Mouse (Mus musculus) limb, embryonic 12.5 days (tissue): ENCODE measurements around the gene Hdac11. TPM values are rescaled to one million over a fixed set of nuclear protein-coding genes. Genes with fewer than 3 reads are reported as not detected.
A peak's percentile ranks its signal among the peaks of the same experiment; 100 is the strongest.

Experiments
- ATAC-seq: fragments of 200-750 bp; cut with Nextera tagmentation; 2 replicates; pipeline ENCODE4 v1.8.0; 2017; ENCODE audit warnings: low read depth, moderate TSS enrichment; ENCODE audit not compliant: insufficient number of reproducible peaks, insufficient read depth, low FRiP score, low TSS enrichment
- H3K27ac ChIP-seq: fragments of 300-500 bp; sonication (generic); 2 replicates; pipeline ENCODE4 v1.5.1; 2016; ENCODE audit warnings: mild to moderate bottlenecking, moderate library complexity
- H3K27me3 ChIP-seq: fragments of 300-500 bp; sonication (generic); 2 replicates; pipeline ENCODE4 v1.6.1; 2016; ENCODE audit warnings: mild to moderate bottlenecking, moderate library complexity
- H3K36me3 ChIP-seq: fragments of 300-500 bp; sonication (generic); 2 replicates; pipeline ENCODE4 v1.6.1; 2016; ENCODE audit warnings: mild to moderate bottlenecking, moderate library complexity
- H3K4me1 ChIP-seq: fragments of 300-500 bp; sonication (generic); replicated peaks from 2 replicates; pipeline ENCODE4 v1.6.1; 2016
- H3K4me2 ChIP-seq: fragments of 300-500 bp; sonication (generic); 2 replicates; pipeline ENCODE4 v1.6.1; 2016; ENCODE audit warnings: mild to moderate bottlenecking, moderate library complexity
- H3K4me3 ChIP-seq: fragments of 300-500 bp; sonication (generic); replicated peaks from 2 replicates; pipeline ENCODE4 v1.5.1; 2016; ENCODE audit warnings: mild to moderate bottlenecking
- H3K9ac ChIP-seq: fragments of 300-500 bp; sonication (generic); replicated peaks from 2 replicates; pipeline ENCODE4 v1.6.1; 2016; ENCODE audit warnings: mild to moderate bottlenecking, moderate library complexity
- H3K9me3 ChIP-seq: fragments of 300-500 bp; sonication (generic); 2 replicates; pipeline ENCODE4 v1.6.1; 2016; ENCODE audit warnings: mild to moderate bottlenecking, moderate library complexity
- WGBS: fragments of 180-500 bp; shearing (Covaris S2); methylation state at CpG from one replicate; pipeline ENCODE4 v1.1.7; 2016; 5-methylcytosine and 5-hydroxymethylcytosine counted together
- polyA plus RNA-seq: library from polyadenylated mRNA; unstranded; fragments of >200 nt; fragmentation: Nextera tagmentation; extraction: Ambion mirVana; gene quantifications from 2 replicates; pipeline ENCODE4 v1.2.1, GENCODE M21; 2016

The Hdac11 gene
- polyA plus RNA-seq, 1 experiment from 2014 or later, result 16.9 TPM

- ATAC-seq, result no peak; the same call in 1 of the 2 replicates
- no peak overlapping the region for H3K27ac ChIP-seq
- peaks cover 11% of the 10 kb centered on the region for H3K4me1 ChIP-seq
- no peaks in the 10 kb centered on the region for H3K27me3 ChIP-seq
- no peaks in the 10 kb centered on the region for H3K9me3 ChIP-seq
- no peak overlapping the region for H3K9ac ChIP-seq
- no peak overlapping the region for H3K4me3 ChIP-seq
- H3K36me3 ChIP-seq, result no peaks in the 10 kb centered on the region
- 63% methylated on average over 4 of the region's 4 CpGs for WGBS
- H3K4me2 ChIP-seq, result no peak overlapping the region
Measured at GRCm38 (mm10) chr6:91186161-91186931, 29.9 kb downstream of the Hdac11 start.

DNA sequence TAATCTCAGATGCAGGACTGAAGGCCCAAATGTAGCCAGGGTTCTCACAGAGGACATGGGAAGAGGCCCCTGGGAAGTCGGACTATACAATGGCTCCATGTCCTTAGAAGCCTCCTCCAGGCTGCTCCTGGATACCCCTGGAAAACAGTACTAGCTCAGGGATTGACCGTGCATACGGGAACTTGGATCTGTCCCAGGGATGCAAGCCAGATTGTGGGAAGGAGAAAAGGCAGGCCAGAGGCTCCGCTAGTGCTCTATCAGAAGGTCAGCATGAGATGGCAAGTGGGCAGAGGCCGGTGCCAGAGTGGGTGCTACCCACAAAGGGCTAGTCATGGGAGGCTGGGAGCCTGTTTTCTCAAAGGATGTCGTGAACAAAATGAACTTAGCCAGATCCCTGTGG is 30.5 kb downstream of the Hdac11 start:
- no peaks in the 10 kb centered on the region for H3K9me3 ChIP-seq
- ATAC-seq, result no peak
- H3K27ac ChIP-seq, result no peak overlapping the region
- H3K9ac ChIP-seq, result no peak overlapping the region; the same call in 1 of the 2 replicates
- no peaks in the 10 kb centered on the region for H3K36me3 ChIP-seq
- no peak overlapping the region for H3K4me2 ChIP-seq
- H3K27me3 ChIP-seq, result no peaks in the 10 kb centered on the region
- 86% methylated on average over 6 of the region's 6 CpGs for WGBS
- H3K4me1 ChIP-seq, result peaks cover 5% of the 10 kb centered on the region
- H3K4me3 ChIP-seq, result no peak overlapping the region

- H3K27me3 ChIP-seq, result no peaks in the 10 kb centered on the region
- ATAC-seq, result no peak
- no peaks in the 10 kb centered on the region for H3K9me3 ChIP-seq
- no peak overlapping the region for H3K9ac ChIP-seq
- H3K4me3 ChIP-seq, result no peak overlapping the region
- H3K27ac ChIP-seq, result no peak overlapping the region
- no peaks in the 10 kb centered on the region for H3K36me3 ChIP-seq
- H3K4me2 ChIP-seq, result no peak overlapping the region
- 70% methylated on average over 3 of the region's 3 CpGs for WGBS
- 0 out of 2 replicates have a peak, but pooled peaks cover 4% of the 10 kb centered on the region for H3K4me1 ChIP-seq
Measured at GRCm38 (mm10) chr6:91187871-91188270, 31.4 kb downstream of the Hdac11 start.

GRCm38 (mm10) chr6:91189971-91190370 is 33.5 kb downstream of the Hdac11 start:
- no peak overlapping the region for H3K4me2 ChIP-seq
- no peak overlapping the region for H3K4me3 ChIP-seq
- no peaks in the 10 kb centered on the region for H3K9me3 ChIP-seq
- H3K36me3 ChIP-seq, result no peaks in the 10 kb centered on the region
- 90% methylated on average over 6 of the region's 6 CpGs for WGBS
- H3K4me1 ChIP-seq, result 0 out of 2 replicates have a peak, but pooled peaks cover 4% of the 10 kb centered on the region
- no peak overlapping the region for H3K9ac ChIP-seq
- H3K27me3 ChIP-seq, result no peaks in the 10 kb centered on the region
- ATAC-seq, result no peak
- no peak overlapping the region for H3K27ac ChIP-seq

GRCm38 (mm10) chr6:91191465-91191864 is 35.0 kb downstream of the Hdac11 start:
- Histone ChIP-seq H3K9ac (no peak overlapping the region), H3K4me3 (no peak overlapping the region), H3K4me1 (0 out of 2 replicates have a peak, but pooled peaks cover 8% of the 10 kb centered on the region), H3K36me3 (no peaks in the 10 kb centered on the region), H3K27me3 (no peaks in the 10 kb centered on the region), H3K4me2 (no peak overlapping the region), H3K9me3 (no peaks in the 10 kb centered on the region), H3K27ac (no peak overlapping the region)
- no peak for ATAC-seq
- 50% methylated on average over 2 of the region's 2 CpGs for WGBS

DNA sequence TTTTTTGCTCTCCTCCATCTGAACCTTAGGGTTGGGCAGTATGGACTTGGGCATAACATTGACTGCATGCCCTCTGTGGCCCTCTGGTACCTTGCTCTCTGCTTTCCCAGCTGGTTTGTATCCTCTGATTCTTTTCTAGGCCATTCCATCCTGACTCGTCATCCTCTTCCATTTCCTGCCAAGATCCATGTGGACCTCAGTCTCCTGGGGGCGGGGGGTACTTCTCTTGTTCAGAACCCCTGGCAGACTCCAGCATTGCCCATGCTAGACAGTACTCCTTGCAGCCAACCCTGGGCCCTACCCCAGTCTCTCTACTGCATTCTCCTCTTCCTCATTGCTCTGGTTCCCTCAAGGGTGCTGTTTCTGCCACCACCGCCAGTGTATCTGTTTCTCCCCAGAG is 36.0 kb downstream of the Hdac11 start:
- 78% methylated on average over 3 of the region's 3 CpGs for WGBS

GRCm38 (mm10) chr6:91192851-91193545 is 36.5 kb downstream of the Hdac11 start:
- Histone ChIP-seq H3K4me1 (0 out of 2 replicates have a peak, but pooled peaks cover 10% of the 10 kb centered on the region), H3K9me3 (no peaks in the 10 kb centered on the region), H3K27ac (no peak overlapping the region), H3K4me3 (no peak overlapping the region), H3K4me2 (no peak overlapping the region), H3K9ac (no peak overlapping the region), H3K27me3 (0 out of 2 replicates have a peak, but pooled peaks cover 2% of the 10 kb centered on the region), H3K36me3 (no peaks in the 10 kb centered on the region)
- WGBS, result 73% methylated on average over 1 of the region's 1 CpGs
- ATAC-seq, result no peak

More for the DNA sequence above, 36.0 kb downstream of the Hdac11 start:
- no peak overlapping the region for H3K4me3 ChIP-seq
- H3K27ac ChIP-seq, result no peak overlapping the region
- H3K9me3 ChIP-seq, result no peaks in the 10 kb centered on the region
- ATAC-seq, result no peak
- H3K4me2 ChIP-seq, result no peak overlapping the region
- 0 out of 2 replicates have a peak, but pooled peaks cover 8% of the 10 kb centered on the region for H3K4me1 ChIP-seq
- no peak overlapping the region for H3K9ac ChIP-seq
- no peaks in the 10 kb centered on the region for H3K27me3 ChIP-seq
- H3K36me3 ChIP-seq, result no peaks in the 10 kb centered on the region

- peak; percentile 35; the same call in 1 of the 2 replicates for ATAC-seq
- Histone ChIP-seq H3K27ac (peak overlapping the region; percentile 95), H3K36me3 (no peaks in the 10 kb centered on the region), H3K4me1 (peaks cover 51% of the 10 kb centered on the region), H3K4me3 (no peak overlapping the region), H3K4me2 (no peak overlapping the region), H3K27me3 (0 out of 2 replicates have a peak, but pooled peaks cover 3% of the 10 kb centered on the region), H3K9ac (no peak overlapping the region), H3K9me3 (no peaks in the 10 kb centered on the region)
- WGBS, result 58% methylated on average over 2 of the region's 2 CpGs
Measured at GRCm38 (mm10) chr6:91198456-91198855, 42.0 kb downstream of the Hdac11 start.

GRCm38 (mm10) chr6:91200429-91201188 is 44.1 kb downstream of the Hdac11 start:
- 16% methylated on average over 8 of the region's 8 CpGs for WGBS
- peaks cover 51% of the 10 kb centered on the region for H3K4me1 ChIP-seq
- H3K36me3 ChIP-seq, result no peaks in the 10 kb centered on the region
- ATAC-seq, result peak; percentile 76
- 0 out of 2 replicates have a peak, but pooled peaks cover 3% of the 10 kb centered on the region for H3K27me3 ChIP-seq
- H3K4me3 ChIP-seq, result no peak overlapping the region
- H3K9ac ChIP-seq, result no peak overlapping the region
- no peak overlapping the region for H3K4me2 ChIP-seq
- peak overlapping the region; percentile 95 for H3K27ac ChIP-seq
- no peaks in the 10 kb centered on the region for H3K9me3 ChIP-seq

GRCm38 (mm10) chr6:91201881-91202341 is 45.4 kb downstream of the Hdac11 start:
- H3K4me1 ChIP-seq, result peaks cover 47% of the 10 kb centered on the region
- ATAC-seq, result no peak
- H3K36me3 ChIP-seq, result no peaks in the 10 kb centered on the region
- 0 out of 2 replicates have a peak, but pooled peaks cover 3% of the 10 kb centered on the region for H3K27me3 ChIP-seq
- H3K9ac ChIP-seq, result no peak overlapping the region
- H3K4me3 ChIP-seq, result no peak overlapping the region
- no peaks in the 10 kb centered on the region for H3K9me3 ChIP-seq
- peak overlapping the region; percentile 95 for H3K27ac ChIP-seq
- no peak overlapping the region for H3K4me2 ChIP-seq
- WGBS, result 86% methylated on average over 8 of the region's 8 CpGs

GRCm38 (mm10) chr6:91202571-91202970 is 46.1 kb downstream of the Hdac11 start:
- peaks cover 47% of the 10 kb centered on the region for H3K4me1 ChIP-seq
- no peak overlapping the region for H3K4me2 ChIP-seq
- 73% methylated on average over 4 of the region's 4 CpGs for WGBS
- no peak overlapping the region for H3K27ac ChIP-seq
- H3K4me3 ChIP-seq, result no peak overlapping the region
- H3K36me3 ChIP-seq, result no peaks in the 10 kb centered on the region
- no peak overlapping the region for H3K9ac ChIP-seq
- no peaks in the 10 kb centered on the region for H3K9me3 ChIP-seq
- no peak for ATAC-seq
- H3K27me3 ChIP-seq, result 0 out of 2 replicates have a peak, but pooled peaks cover 3% of the 10 kb centered on the region
